Mouse (Mus musculus): ENCODE results near the gene Akap2.

Gene Akap2

GRCm38 (mm10) chr4:57913021-57913420, 195.6 kb downstream of the Akap2 start:
- no peak for DNase-seq (ENCODE audit: low spot score in 2 of 2)

DNA sequence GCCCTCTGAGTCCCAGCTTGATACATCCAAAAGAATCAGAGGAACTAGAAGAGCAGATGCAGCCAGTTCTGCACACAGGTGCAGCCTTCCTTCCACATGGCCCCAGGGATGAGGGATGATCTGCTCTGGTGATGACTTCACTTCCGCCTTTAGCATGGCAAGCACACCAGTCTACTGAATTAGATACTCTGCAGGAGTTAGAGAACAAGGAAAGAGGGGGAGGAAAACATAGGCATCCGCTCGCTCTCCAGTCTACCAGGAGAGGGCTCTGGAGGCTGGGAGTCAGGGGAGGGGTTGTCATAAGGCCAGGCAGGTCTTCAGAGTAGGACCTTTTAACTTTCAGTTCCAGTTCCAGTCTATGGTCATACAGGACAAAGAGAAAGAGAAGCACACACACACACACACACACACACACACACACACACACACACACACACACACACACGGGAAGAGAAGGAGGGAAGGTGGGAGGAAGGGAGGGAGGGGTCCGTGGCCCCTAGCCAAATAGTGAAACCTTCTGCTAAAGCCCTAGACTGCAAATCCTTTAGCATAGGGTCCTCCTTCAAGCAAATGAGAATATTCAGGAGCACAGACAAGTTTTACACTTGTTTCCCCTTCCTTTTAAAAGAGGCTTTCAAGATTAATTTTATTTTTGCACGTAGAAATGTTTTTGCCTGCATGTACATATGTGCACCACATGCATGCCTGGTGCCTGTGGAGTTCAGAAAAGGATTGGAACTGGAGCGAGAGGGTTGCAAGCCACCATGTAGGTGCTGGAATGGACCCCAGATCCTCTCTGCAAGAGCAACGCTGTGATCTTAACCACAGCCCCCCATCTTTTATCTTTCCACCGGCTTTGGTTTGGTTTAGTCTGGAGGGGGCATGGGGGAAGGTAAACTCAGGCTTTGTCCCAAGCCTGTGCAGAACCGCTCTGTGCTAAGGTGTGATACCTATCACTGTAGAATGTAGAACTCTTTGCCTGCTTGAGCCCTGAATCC, 197.0 kb downstream of the Akap2 start:
- no peak for DNase-seq (ENCODE audit: low spot score in 2 of 2)

GRCm38 (mm10) chr4:57915216-57915965, 197.9 kb downstream of the Akap2 start:
- no peak for DNase-seq (ENCODE audit: low spot score in 2 of 2)

DNA sequence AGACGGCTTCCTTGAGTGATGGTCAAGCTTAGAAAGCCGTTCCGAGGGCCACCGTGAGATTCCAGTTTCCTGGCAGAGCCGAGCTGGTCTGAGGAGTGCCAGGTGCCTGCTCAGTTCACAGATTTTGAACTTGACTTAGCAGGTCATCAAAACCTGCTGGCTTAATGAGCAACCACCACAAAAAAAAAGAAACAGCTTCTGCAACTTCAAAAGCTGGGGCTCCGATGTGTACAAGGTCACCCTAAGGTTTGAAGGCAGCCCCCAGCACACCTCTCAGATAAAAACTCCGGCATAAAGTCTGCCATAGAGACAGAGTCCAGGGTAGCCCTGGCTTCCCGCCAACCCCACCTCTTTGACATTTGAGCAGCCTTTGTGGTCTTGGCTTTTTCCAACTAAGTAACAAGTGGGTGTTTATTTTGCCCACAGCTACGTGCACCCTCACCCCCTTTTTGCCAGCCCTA, 198.8 kb downstream of the Akap2 start, which contains the start of gene D630039A03Rik:
D630039A03Rik (minus strand) TSS at position 97 of the 461 bp plus-strand sequence.
- no peak for DNase-seq (ENCODE audit: low spot score in 2 of 2)

- no peak for DNase-seq (ENCODE audit: low spot score in 2 of 2)
Observed at GRCm38 (mm10) chr4:57916711-57917110, 199.3 kb downstream of the Akap2 start.

GRCm38 (mm10) chr4:57919494-57920423, 202.3 kb downstream of the Akap2 start:
- DNase-seq (ENCODE audit: low spot score in 2 of 2) = no peak

- DNase-seq (ENCODE audit: low spot score in 2 of 2) = no peak
Observed at GRCm38 (mm10) chr4:57920522-57920921, 203.1 kb downstream of the Akap2 start.

- DNase-seq (ENCODE audit: low spot score in 2 of 2) = no peak
Observed at GRCm38 (mm10) chr4:57922171-57922570, 204.7 kb downstream of the Akap2 start.

- no peak for DNase-seq (ENCODE audit: low spot score in 2 of 2)
Observed at GRCm38 (mm10) chr4:57924556-57925071, 207.2 kb downstream of the Akap2 start.

- no peak for DNase-seq (ENCODE audit: low spot score in 2 of 2)
Observed at GRCm38 (mm10) chr4:57927464-57928205, 210.2 kb downstream of the Akap2 start.

DNA sequence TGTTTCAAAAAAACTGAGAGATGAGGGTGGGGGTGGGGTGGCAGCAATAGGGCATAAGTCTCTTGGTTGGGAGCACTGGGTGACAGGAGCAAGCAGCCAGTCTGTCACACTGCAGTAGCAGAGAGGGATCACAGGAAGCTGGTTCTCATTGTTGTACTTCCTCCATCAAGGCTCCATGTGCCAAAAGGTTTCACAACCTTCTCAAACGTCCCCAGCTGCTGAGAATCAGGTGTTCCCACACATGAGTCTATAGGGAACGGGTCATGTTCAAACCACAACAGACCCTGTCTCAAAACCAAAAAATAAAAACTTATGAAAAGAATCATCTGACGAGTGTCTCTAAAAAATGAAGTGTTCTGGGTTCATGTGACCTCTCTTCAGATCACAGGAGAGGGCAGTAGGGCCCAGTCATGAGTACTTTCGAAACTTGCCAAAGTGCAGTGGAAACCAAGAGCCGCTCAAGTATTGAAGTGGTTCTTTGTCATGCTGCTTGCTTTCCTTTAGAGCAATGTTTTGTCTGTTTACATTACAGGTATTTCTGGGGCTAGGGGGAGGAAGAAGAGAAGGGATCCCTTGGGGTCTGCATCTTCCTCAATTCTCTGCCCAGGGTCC, 213.2 kb downstream of the Akap2 start:
- no peak for DNase-seq (ENCODE audit: low spot score in 2 of 2)

GRCm38 (mm10) chr4:57934181-57934580, 216.7 kb downstream of the Akap2 start:
- DNase-seq (ENCODE audit: low spot score in 2 of 2) = no peak

GRCm38 (mm10) chr4:57937292-57937691, 219.8 kb downstream of the Akap2 start:
- no peak for DNase-seq (ENCODE audit: low spot score in 2 of 2)

- no peak for DNase-seq (ENCODE audit: low spot score in 2 of 2)
Observed at GRCm38 (mm10) chr4:57940631-57941030, 223.2 kb downstream of the Akap2 start.

GRCm38 (mm10) chr4:57942892-57943291, 225.4 kb downstream of the Akap2 start:
- no peak for DNase-seq (ENCODE audit: low spot score in 2 of 2)
